Mouse (Mus musculus) small intestine, adult 2 months (tissue): ENCODE measurements around the gene Odf3.

Experiments
- CTCF ChIP-seq: fragments of 200-500 bp; IDR thresholded peaks from 2 replicates; pipeline ENCODE4 v1.5.1; 2012; ENCODE audit warnings: low read depth, mild to moderate bottlenecking, control low read depth, inconsistent platforms, low read length, moderate library complexity, mixed read lengths; ENCODE audit not compliant: insufficient replicate concordance, insufficient read length; ENCODE audit errors: extremely low read depth
- POLR2A ChIP-seq: fragments of 200-500 bp; IDR thresholded peaks from 2 replicates; pipeline ENCODE4 v1.6.1; 2012; ENCODE audit warnings: low read depth, mild to moderate bottlenecking, control low read depth, inconsistent platforms, low read length, moderate library complexity

DNA sequence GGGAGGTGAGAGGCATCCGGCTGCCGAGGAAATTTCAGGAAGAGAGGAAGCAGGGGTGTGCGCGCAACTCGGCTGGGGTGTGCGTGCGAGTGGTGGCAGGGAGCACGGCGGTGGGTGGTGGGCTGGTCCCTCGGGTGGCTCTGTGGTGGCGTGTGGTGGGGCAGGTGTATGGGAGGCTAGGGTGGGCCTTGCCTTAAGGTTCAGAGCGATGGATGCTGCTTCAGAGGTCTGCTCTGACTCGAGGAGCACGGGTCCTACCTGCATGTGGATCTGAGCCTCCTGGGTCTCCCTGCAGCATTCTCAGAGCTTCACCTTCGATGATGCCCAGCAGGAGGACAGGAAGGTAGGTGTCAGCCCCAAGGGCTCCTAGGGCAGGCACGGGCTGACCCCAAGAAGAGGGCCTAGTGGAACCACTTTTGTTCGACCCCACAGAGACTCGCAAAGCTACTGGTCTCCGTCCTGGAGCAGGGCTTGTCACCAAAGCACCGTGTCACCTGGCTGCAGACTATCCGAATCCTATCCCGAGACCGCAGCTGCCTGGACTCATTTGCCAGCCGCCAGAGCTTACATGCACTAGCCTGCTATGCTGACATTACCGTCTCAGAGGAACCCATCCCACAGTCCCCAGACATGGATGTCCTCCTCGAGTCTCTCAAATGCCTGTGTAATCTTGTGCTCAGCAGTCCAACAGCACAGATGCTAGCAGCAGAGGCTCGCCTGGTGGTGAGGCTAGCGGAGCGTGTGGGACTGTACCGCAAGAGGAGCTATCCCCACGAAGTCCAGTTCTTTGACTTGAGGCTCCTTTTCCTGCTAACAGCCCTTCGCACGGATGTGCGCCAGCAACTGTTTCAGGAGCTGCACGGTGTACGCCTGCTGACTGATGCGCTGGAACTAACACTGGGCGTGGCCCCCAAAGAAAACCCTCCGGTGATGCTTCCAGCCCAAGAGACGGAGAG is 10.2 kb downstream of the Odf3 start, which contains the start of gene Bet1l:
- TF ChIP-seq CTCF, result no peak
- no peak for TF ChIP-seq POLR2A
